In genomic region chr1:131749706-131750545, GRCm38 (mm10) we compare ENCODE assay signal across 24 mouse cellular contexts. TPM values are rescaled to one million over a fixed set of nuclear protein-coding genes. Genes with fewer than 3 reads are reported as not detected.
A peak's percentile ranks its signal among the peaks of the same experiment; 100 is the strongest.
DNase-seq lines count a peak whose midpoint lies in the region; ATAC-seq and TF ChIP-seq lines count a peak whose summit lies in the region.
"Had no signal": no experiment of that assay in that cellular context is flagged by ENCODE, and none has a peak within 500 bp of the region (broad histone marks: within the 10 kb centered on the region; RNA-seq: fewer than 3 reads in every experiment).

No protein-coding gene starts in this region.

- peak; percentile 74 for DNase-seq in gonadal fat pad, adult 2 months (ENCODE audit: low read depth)
- peak; percentile 85 for DNase-seq in lung, postnatal 0 days (ENCODE audit: low spot score)
- DNase-seq in urinary bladder, postnatal 36 days (ENCODE audit: low spot score in 2 of 2): no peak
- DNase-seq in layer of hippocampus, adult 8-10 months (ENCODE audit: low spot score in 2 of 2): no peak
- DNase-seq: adrenal gland, postnatal 14 days; cerebellum, adult 8-10 months; heart, adult 11 months; heart, postnatal 10 days; kidney, adult 9 months; kidney, postnatal 14 days had no signal

- H3K4me2 ChIP-seq in lung, postnatal 0 days (replicated peaks; ENCODE audit: low read depth, low read length): no peak overlapping the region
- H3K4me2 ChIP-seq in midbrain, embryonic 16.5 days (ENCODE audit: low read length): no peak overlapping the region
- H3K4me2 ChIP-seq: forebrain, embryonic 12.5 days; heart, embryonic 11.5 days; midbrain, embryonic 11.5 days; neural tube, embryonic 15.5 days had no signal

- TF ChIP-seq POLR2A in ES-Bruce4 (IDR thresholded peaks at IDR 0.05; ENCODE audit: insufficient read depth, low read length): no peak

- H3K36me3 ChIP-seq in ES-Bruce4 (ENCODE audit: control insufficient read depth, insufficient read depth, low read length, poor library complexity, severe bottlenecking): no peaks in the 10 kb centered on the region
- no peaks in the 10 kb centered on the region for H3K36me3 ChIP-seq in lung, postnatal 0 days (ENCODE audit: insufficient read depth, low read length)
- no peaks in the 10 kb centered on the region for H3K36me3 ChIP-seq in midbrain, embryonic 16.5 days (ENCODE audit: control insufficient read depth, insufficient read depth, low read length)
- H3K36me3 ChIP-seq: forebrain, embryonic 12.5 days; neural tube, embryonic 15.5 days had no signal

- TF ChIP-seq EP300 in ES-Bruce4 (IDR thresholded peaks at IDR 0.05; ENCODE audit: insufficient read depth, low read depth, low read length): 0 out of 2 replicates have a peak, but pooled peaks have one; percentile 38
- TF ChIP-seq EP300 in lung, postnatal 0 days (IDR thresholded peaks at IDR 0.05): no peak

- no peak overlapping the region for H3K9ac ChIP-seq in ES-Bruce4 (ENCODE audit: low read depth, poor library complexity, severe bottlenecking)
- H3K9ac ChIP-seq in lung, postnatal 0 days (replicated peaks; ENCODE audit: low read depth): no peak overlapping the region
- no peak overlapping the region for H3K9ac ChIP-seq in midbrain, embryonic 16.5 days (ENCODE audit: low read depth, low read length)
- H3K9ac ChIP-seq: forebrain, embryonic 12.5 days; liver, embryonic 14.5 days; neural tube, embryonic 15.5 days had no signal

- H3K27ac ChIP-seq in ES-Bruce4 (ENCODE audit: insufficient read depth, low read length): no peak overlapping the region
- peak overlapping the region; percentile 57; the same call in 1 of the 2 replicates for H3K27ac ChIP-seq in lung, postnatal 0 days (ENCODE audit: low read length)
- no peak overlapping the region for H3K27ac ChIP-seq in midbrain, embryonic 16.5 days (ENCODE audit: low read length)
- H3K27ac ChIP-seq: forebrain, embryonic 12.5 days; hindbrain, postnatal 0 days; liver, embryonic 14.5 days; macrophage; neural tube, embryonic 15.5 days had no signal

- H3K27me3 ChIP-seq in ES-Bruce4 (ENCODE audit: control insufficient read depth, insufficient read depth, low read length, poor library complexity, severe bottlenecking): no peaks in the 10 kb centered on the region
- no peaks in the 10 kb centered on the region for H3K27me3 ChIP-seq in lung, postnatal 0 days (replicated peaks; ENCODE audit: insufficient read depth, low read length)
- H3K27me3 ChIP-seq in midbrain, embryonic 16.5 days (ENCODE audit: control insufficient read depth, insufficient read depth, low read depth, low read length): no peaks in the 10 kb centered on the region
- H3K27me3 ChIP-seq: forebrain, embryonic 12.5 days; neural tube, embryonic 15.5 days had no signal

- TF ChIP-seq CTCF in ES-Bruce4 (IDR thresholded peaks at IDR 0.05; ENCODE audit: low read depth, low read length): no peak
- TF ChIP-seq CTCF in lung, postnatal 0 days (IDR thresholded peaks at IDR 0.05): no peak

- WGBS in lung, postnatal 0 days: 57% methylated on average over 15 of the region's 15 CpGs
- WGBS in midbrain, embryonic 16.5 days: 82% methylated on average over 15 of the region's 15 CpGs

- H3K4me1 ChIP-seq in ES-Bruce4 (ENCODE audit: control insufficient read depth, insufficient read depth, low read length): peaks cover 14% of the 10 kb centered on the region
- peaks cover 5% of the 10 kb centered on the region; the same call in 1 of the 2 replicates for H3K4me1 ChIP-seq in lung, postnatal 0 days (ENCODE audit: insufficient read depth, low read depth, low read length)
- H3K4me1 ChIP-seq in midbrain, embryonic 16.5 days (ENCODE audit: control insufficient read depth, insufficient read depth, low read length): no peaks in the 10 kb centered on the region
- H3K4me1 ChIP-seq: neural tube, embryonic 15.5 days had no signal

- peak; percentile 66 for ATAC-seq in lung, postnatal 0 days
- ATAC-seq in megakaryocyte, adult 5-6 weeks (ENCODE audit: poor library complexity, severe bottlenecking): peak; percentile 32; the same call in 1 of the 2 replicates
- no peak for ATAC-seq in midbrain, embryonic 16.5 days
- ATAC-seq: hindbrain, postnatal 0 days; intestine, embryonic 16.5 days had no signal

- H3K9me3 ChIP-seq in ES-Bruce4 (replicated peaks; ENCODE audit: control insufficient read depth, insufficient read depth, low read length, poor library complexity, severe bottlenecking): no peaks in the 10 kb centered on the region
- H3K9me3 ChIP-seq in lung, postnatal 0 days (ENCODE audit: low read length): no peaks in the 10 kb centered on the region
- no peaks in the 10 kb centered on the region for H3K9me3 ChIP-seq in midbrain, embryonic 16.5 days (replicated peaks; ENCODE audit: control insufficient read depth, low read length, poor library complexity, severe bottlenecking)
- H3K9me3 ChIP-seq: forebrain, embryonic 12.5 days; neural tube, embryonic 15.5 days had no signal

- no peak overlapping the region for H3K4me3 ChIP-seq in ES-Bruce4 (ENCODE audit: low read depth, low read length)
- no peak overlapping the region for H3K4me3 ChIP-seq in lung, postnatal 0 days (ENCODE audit: low read depth, low read length)
- H3K4me3 ChIP-seq in midbrain, embryonic 16.5 days (ENCODE audit: low read depth, low read length): no peak overlapping the region
- H3K4me3 ChIP-seq: forebrain, embryonic 12.5 days; neural tube, embryonic 15.5 days had no signal

RNA-seq across cellular contexts. Expression of gene Slc26a9, which starts 6.1 kb away (rescaled TPM):
- polyA plus RNA-seq in ES-Bruce4 (2011; ENCODE audit: insufficient read depth, insufficient read length, low read depth, missing spikeins): not detected in 2 replicates
- polyA plus RNA-seq in gonadal fat pad, adult 2 months (2012; rRNA removed): 0.12 and 0.38 TPM in 2 replicates
- polyA plus RNA-seq in lung, postnatal 0 days (2015; fragmentation: Nextera tagmentation; extraction: Ambion mirVana): 10.9 and 12.3 TPM in 2 replicates
- not detected in 2 replicates for total RNA-seq in megakaryocyte, adult 5-6 weeks (2015)
- total RNA-seq in megakaryocyte, adult 5-6 weeks (2017): not detected in 2 replicates
- polyA plus RNA-seq in midbrain, embryonic 16.5 days (2015; fragmentation: Nextera tagmentation; extraction: Ambion mirVana): 0.04 TPM in 2 replicates
- under 1 TPM; 0.07 to 0.31 (median 0.17) TPM for total RNA-seq in layer of hippocampus, adult 8-10 months (2022)
- total RNA-seq: gastrocnemius, adult 18-20 months; heart, postnatal 10 days had no signal
- polyA plus RNA-seq: C2C12; forebrain, embryonic 12.5 days; heart, embryonic 11.5 days; macrophage; midbrain, embryonic 11.5 days; small intestine, adult 2 months had no signal

RNA-seq across cellular contexts. Expression of gene Pm20d1, which starts 47.3 kb away (rescaled TPM):
- polyA plus RNA-seq in ES-Bruce4 (2011; ENCODE audit: insufficient read depth, insufficient read length, low read depth, missing spikeins): 6.8 and 9.0 TPM in 2 replicates
- 1.9 and 2.6 TPM in 2 replicates for polyA plus RNA-seq in gonadal fat pad, adult 2 months (2012; rRNA removed)
- polyA plus RNA-seq in lung, postnatal 0 days (2015; fragmentation: Nextera tagmentation; extraction: Ambion mirVana): 1.6 TPM in 2 replicates
- total RNA-seq in megakaryocyte, adult 5-6 weeks (2015): 0.07 TPM in 1 of 2 replicates, not detected in the other
- total RNA-seq in megakaryocyte, adult 5-6 weeks (2017): not detected in 2 replicates
- 0.15 and 0.46 TPM in 2 replicates for polyA plus RNA-seq in midbrain, embryonic 16.5 days (2015; fragmentation: Nextera tagmentation; extraction: Ambion mirVana)
- total RNA-seq in layer of hippocampus, adult 8-10 months (2022): 1 to 10 TPM; 2.2 to 3.7 (median 2.8) TPM
- polyA plus RNA-seq: macrophage had no signal

Comparison
In these comparisons a context has a peak if more than half of its experiments do, and no peak if none do; other contexts are left out.
1. DNase-seq: peak in gonadal fat pad, adult 2 months (single experiment) and lung, postnatal 0 days (single experiment); none in urinary bladder, postnatal 36 days (0 of 2) and layer of hippocampus, adult 8-10 months (0 of 2).